23 mouse cellular contexts compared by ENCODE assay signal in the genomic region with DNA sequence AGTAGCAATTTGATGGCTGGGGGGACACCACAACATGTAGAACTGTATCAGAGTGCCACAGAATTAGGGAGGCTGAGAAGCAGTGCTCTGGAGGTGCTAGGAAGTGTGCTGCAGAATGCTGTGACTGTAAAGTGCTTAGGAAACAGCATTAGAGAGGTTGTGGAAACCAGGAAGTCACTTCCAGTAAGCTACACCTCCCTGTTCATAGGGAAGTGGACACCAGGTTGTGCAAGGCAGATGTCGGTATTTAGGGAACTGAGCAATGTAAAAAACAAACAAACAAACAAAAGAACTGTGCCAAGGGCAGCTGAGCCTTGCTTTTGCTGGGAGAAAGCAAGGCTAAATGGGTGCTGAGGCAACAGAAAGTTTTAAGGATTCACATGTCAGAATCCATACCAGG. TPM values are rescaled to one million over a fixed set of nuclear protein-coding genes. Genes with fewer than 3 reads are reported as not detected.
DNase-seq lines count a peak whose midpoint lies in the region; ATAC-seq lines count a peak whose summit lies in the region.
"Had no signal": no experiment of that assay in that cellular context is flagged by ENCODE, and none has a peak within 500 bp of the region (broad histone marks: within the 10 kb centered on the region; RNA-seq: fewer than 3 reads in every experiment).

No protein-coding gene starts in this region.

- H3K4me3 ChIP-seq in liver, embryonic 15.5 days (replicated peaks), result no peak overlapping the region
- H3K4me3 ChIP-seq in hindbrain, embryonic 11.5 days (ENCODE audit: low read depth, low read length), result no peak overlapping the region
- H3K4me3 ChIP-seq: embryonic facial prominence, embryonic 10.5 days; forebrain, embryonic 13.5 days; heart, embryonic 10.5 days; hindbrain, embryonic 10.5 days; hindbrain, embryonic 15.5 days had no signal

- WGBS in liver, embryonic 15.5 days (ENCODE audit: insufficient replicate concordance), result 38% methylated on average over 1 of the region's 1 CpGs
- WGBS in hindbrain, embryonic 11.5 days, result 81% methylated on average over 1 of the region's 1 CpGs

- H3K27me3 ChIP-seq in liver, embryonic 15.5 days, result no peaks in the 10 kb centered on the region
- no peaks in the 10 kb centered on the region for H3K27me3 ChIP-seq in hindbrain, embryonic 11.5 days (ENCODE audit: control insufficient read depth, insufficient read depth, low read length)
- H3K27me3 ChIP-seq: CH12.LX; forebrain, embryonic 13.5 days; hindbrain, embryonic 15.5 days; Patski had no signal

- H3K4me2 ChIP-seq in liver, embryonic 15.5 days, result no peak overlapping the region
- H3K4me2 ChIP-seq in hindbrain, embryonic 11.5 days (replicated peaks; ENCODE audit: low read depth, low read length), result no peak overlapping the region
- H3K4me2 ChIP-seq: forebrain, embryonic 13.5 days; hindbrain, embryonic 15.5 days had no signal

- H3K27ac ChIP-seq in liver, embryonic 15.5 days (replicated peaks), result no peak overlapping the region
- no peak overlapping the region for H3K27ac ChIP-seq in hindbrain, embryonic 11.5 days (ENCODE audit: low read depth, low read length)
- H3K27ac ChIP-seq: embryonic facial prominence, embryonic 10.5 days; forebrain, embryonic 13.5 days; heart, embryonic 10.5 days; hindbrain, embryonic 10.5 days; hindbrain, embryonic 15.5 days had no signal

- H3K9ac ChIP-seq in liver, embryonic 15.5 days, result no peak overlapping the region
- H3K9ac ChIP-seq in hindbrain, embryonic 11.5 days (ENCODE audit: low read depth, low read length), result no peak overlapping the region
- H3K9ac ChIP-seq: forebrain, embryonic 13.5 days; forebrain, postnatal 0 days; hindbrain, embryonic 15.5 days had no signal

- no peaks in the 10 kb centered on the region for H3K4me1 ChIP-seq in liver, embryonic 15.5 days (replicated peaks)
- no peaks in the 10 kb centered on the region for H3K4me1 ChIP-seq in hindbrain, embryonic 11.5 days (replicated peaks; ENCODE audit: control insufficient read depth, insufficient read depth, low read length)
- H3K4me1 ChIP-seq: embryonic facial prominence, embryonic 10.5 days; forebrain, embryonic 13.5 days; heart, embryonic 10.5 days; hindbrain, embryonic 10.5 days; hindbrain, embryonic 15.5 days had no signal

- no peak for DNase-seq in liver
- DNase-seq in lung, postnatal 36 days, result peak; percentile 56
- DNase-seq in lung, postnatal 14 days, result no peak
- DNase-seq in natural killer cell, adult 2 months (ENCODE audit: low spot score in 2 of 2), result no peak
- DNase-seq in hindbrain, embryonic 11.5 days (ENCODE audit: low spot score), result no peak
- DNase-seq: adrenal gland, postnatal 14 days; cerebellum, adult 18-20 months; cerebellum, adult 9-11 months; cerebellum, postnatal 36 days; forebrain, postnatal 0 days; gastrocnemius, postnatal 25 days; heart, adult 18-20 months; heart, postnatal 10 days had no signal

- H3K36me3 ChIP-seq in liver, embryonic 15.5 days (replicated peaks), result no peaks in the 10 kb centered on the region
- no peaks in the 10 kb centered on the region for H3K36me3 ChIP-seq in hindbrain, embryonic 11.5 days (ENCODE audit: control insufficient read depth, insufficient read depth, low read length)
- H3K36me3 ChIP-seq: embryonic facial prominence, embryonic 10.5 days; heart, embryonic 10.5 days; hindbrain, embryonic 10.5 days; hindbrain, embryonic 15.5 days had no signal

- no peaks in the 10 kb centered on the region for H3K9me3 ChIP-seq in liver, embryonic 15.5 days (replicated peaks)
- no peaks in the 10 kb centered on the region for H3K9me3 ChIP-seq in hindbrain, embryonic 11.5 days (ENCODE audit: control insufficient read depth, low read length)
- H3K9me3 ChIP-seq: heart, embryonic 10.5 days; hindbrain, embryonic 15.5 days had no signal

- ATAC-seq in liver, embryonic 15.5 days (ENCODE audit: insufficient read depth), result 0 out of 2 replicates have a peak, but pooled peaks have one; percentile 40
- ATAC-seq in megakaryocyte progenitor cell, adult 5-6 weeks (replicated peaks; ENCODE audit: poor library complexity), result peak; percentile 95
- no peak for ATAC-seq in hindbrain, embryonic 11.5 days (ENCODE audit: low FRiP score)
- ATAC-seq: activated CD4-positive, CD25-positive, alpha-beta regulatory T cell, adult 4 months; forebrain, embryonic 13.5 days; forebrain, postnatal 0 days; Patski had no signal

RNA-seq across cellular contexts. Expression of gene Zfp715, which starts 39.6 kb away (rescaled TPM):
- polyA plus RNA-seq in liver, embryonic 15.5 days (2015; fragmentation: Nextera tagmentation; extraction: Ambion mirVana), result 4.2 and 4.4 TPM in 2 replicates
- 26.5 and 26.8 TPM in 2 replicates for total RNA-seq in megakaryocyte progenitor cell, adult 5-6 weeks (2015)
- 19.4 and 19.7 TPM in 2 replicates for total RNA-seq in megakaryocyte progenitor cell, adult 5-6 weeks (2017)
- polyA plus RNA-seq in hindbrain, embryonic 11.5 days (2014; fragmentation: Nextera tagmentation; extraction: Ambion mirVana), result 13.4 and 19.2 TPM in 2 replicates
